Mouse (Mus musculus): Measurements from ENCODE around the gene Kcnb1. TPM values are rescaled to one million over a fixed set of nuclear protein-coding genes. Genes with fewer than 3 reads are reported as not detected.

The Kcnb1 gene
- 0.62 and 0.84 TPM in 2 replicates for polyA plus RNA-seq (2012; ENCODE audit: insufficient read depth, insufficient read length, missing spikeins)

DNA sequence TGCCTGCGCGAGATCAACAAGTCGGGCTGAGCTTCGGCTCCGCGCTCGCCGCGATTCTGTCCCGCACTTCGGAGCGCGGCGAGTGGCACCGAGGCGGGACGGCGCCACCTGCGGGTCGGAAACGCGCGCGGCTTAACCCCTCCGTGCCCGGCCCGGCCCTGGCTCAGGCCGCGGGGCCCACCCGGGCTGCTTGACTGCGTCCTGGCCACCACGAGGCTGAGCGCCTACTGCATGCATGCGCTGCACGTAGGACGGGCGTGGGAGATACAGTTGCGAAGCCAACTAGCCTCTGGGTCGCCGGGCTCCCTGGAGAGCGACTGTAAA lies at the start of gene Kcnb1:
TSS of gene Kcnb1 (minus strand) at position 80 of the 324 bp plus-strand sequence.
- peak within 1 kb of the TSS; percentile 20 for H3K4me3 ChIP-seq (ENCODE audit: insufficient read depth, low read length)
- TF ChIP-seq POLR2A (IDR thresholded peaks at IDR 0.05; ENCODE audit: borderline replicate concordance, low read depth, low read length), result no peak
- TF ChIP-seq CTCF (IDR thresholded peaks at IDR 0.05; ENCODE audit: low read depth, low read length), result no peak
- H3K27ac ChIP-seq (ENCODE audit: insufficient read depth, low read depth, low read length), result no peak within 1 kb of the TSS
- no peaks in the 10 kb centered on the region for H3K4me1 ChIP-seq (ENCODE audit: control insufficient read depth, insufficient read depth, low read length)

DNA sequence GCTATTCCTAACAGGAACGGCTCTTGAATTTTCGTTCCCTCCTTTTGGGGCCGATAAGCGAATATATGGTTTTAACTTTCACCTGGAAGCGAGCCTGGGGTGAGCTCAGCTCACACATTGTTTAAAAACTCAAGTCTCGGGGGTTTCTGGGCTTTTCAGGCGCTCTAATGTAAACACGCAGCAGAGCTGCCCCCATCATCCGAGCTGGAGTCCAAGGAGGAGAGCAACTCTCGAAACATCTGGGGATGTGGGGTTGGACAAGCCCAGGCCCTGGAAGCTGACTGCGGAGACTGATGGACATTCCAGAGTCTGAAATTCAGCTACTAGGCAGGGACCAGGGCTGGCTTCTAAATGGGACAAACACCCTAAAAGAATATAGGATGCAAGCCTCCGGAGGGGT lies 49.3 kb upstream of the Kcnb1 start:
- Histone ChIP-seq H3K4me1 (ENCODE audit: control insufficient read depth, insufficient read depth, low read length) (no peaks in the 10 kb centered on the region), H3K4me3 (ENCODE audit: insufficient read depth, low read length) (no peak overlapping the region), H3K27ac (ENCODE audit: insufficient read depth, low read depth, low read length) (no peak overlapping the region)
- no peak for TF ChIP-seq CTCF (IDR thresholded peaks at IDR 0.05; ENCODE audit: low read depth, low read length)
- TF ChIP-seq POLR2A (IDR thresholded peaks at IDR 0.05; ENCODE audit: borderline replicate concordance, low read depth, low read length), result no peak

DNA sequence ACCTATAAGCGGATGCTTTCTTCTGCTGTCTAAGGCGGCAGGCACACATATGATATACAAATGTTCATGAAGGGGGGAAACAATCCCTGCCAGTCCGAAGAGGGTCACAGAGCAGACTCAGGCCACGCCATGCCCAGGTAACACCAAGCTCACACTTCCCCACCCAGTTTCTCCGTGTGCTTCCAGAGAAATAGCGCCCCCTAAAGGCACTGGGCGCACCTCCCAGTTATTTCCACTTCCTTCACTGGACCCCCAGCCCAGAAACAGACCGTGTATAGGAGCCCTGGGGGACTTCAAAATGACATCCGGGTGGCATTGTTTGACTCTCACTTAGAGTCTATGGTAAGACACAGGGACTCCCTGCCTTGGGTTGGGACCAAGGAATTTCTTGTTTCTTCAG lies 47.3 kb upstream of the Kcnb1 start:
- TF ChIP-seq POLR2A (IDR thresholded peaks at IDR 0.05; ENCODE audit: borderline replicate concordance, low read depth, low read length) (no peak), CTCF (IDR thresholded peaks at IDR 0.05; ENCODE audit: low read depth, low read length) (peak; percentile 27; the same call in 1 of the 2 replicates)
- H3K4me3 ChIP-seq (ENCODE audit: insufficient read depth, low read length), result no peak overlapping the region
- H3K27ac ChIP-seq (ENCODE audit: insufficient read depth, low read depth, low read length), result no peak overlapping the region
- H3K4me1 ChIP-seq (ENCODE audit: control insufficient read depth, insufficient read depth, low read length), result no peaks in the 10 kb centered on the region

GRCm38 (mm10) chr2:167236174-167236573 lies 46.2 kb upstream of the Kcnb1 start:
- no peaks in the 10 kb centered on the region for H3K4me1 ChIP-seq (ENCODE audit: control insufficient read depth, insufficient read depth, low read length)
- H3K27ac ChIP-seq (ENCODE audit: insufficient read depth, low read depth, low read length), result no peak overlapping the region
- no peak for TF ChIP-seq POLR2A (IDR thresholded peaks at IDR 0.05; ENCODE audit: borderline replicate concordance, low read depth, low read length)
- no peak for TF ChIP-seq CTCF (IDR thresholded peaks at IDR 0.05; ENCODE audit: low read depth, low read length)
- H3K4me3 ChIP-seq (ENCODE audit: insufficient read depth, low read length), result no peak overlapping the region

DNA sequence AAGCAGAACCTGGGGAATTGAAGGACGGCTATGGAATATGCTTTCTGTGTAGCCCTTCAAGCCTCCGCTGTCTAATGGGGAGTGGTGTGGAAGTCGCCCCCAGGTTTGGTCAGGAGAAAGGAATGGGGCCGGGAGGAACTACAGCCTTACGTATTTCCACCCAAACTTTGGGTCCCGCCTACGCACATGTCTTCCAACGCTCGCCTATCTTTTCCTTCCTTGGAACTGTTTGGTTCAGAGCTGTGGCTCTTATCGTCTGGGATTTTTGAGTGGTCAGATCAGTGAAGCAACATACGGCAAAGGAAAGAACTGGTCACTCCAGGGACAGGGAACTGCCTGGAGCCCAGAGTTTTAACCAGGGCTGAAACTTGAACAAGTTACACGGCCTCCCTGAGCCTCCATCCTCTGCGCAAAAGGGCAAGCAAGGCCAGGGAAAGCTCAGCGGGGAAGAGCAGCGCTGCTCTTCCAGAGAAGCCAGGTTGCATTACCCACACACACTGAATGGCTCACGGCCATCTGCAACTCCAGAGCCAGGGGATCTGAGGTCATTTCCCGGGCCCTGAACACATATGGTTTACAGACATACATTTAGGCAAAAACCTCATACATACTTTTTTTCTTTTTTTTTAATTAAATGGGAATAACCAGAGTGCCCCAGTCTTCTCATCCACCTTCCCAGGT lies 45.5 kb upstream of the Kcnb1 start:
- no peak overlapping the region for H3K27ac ChIP-seq (ENCODE audit: insufficient read depth, low read depth, low read length)
- no peak overlapping the region for H3K4me3 ChIP-seq (ENCODE audit: insufficient read depth, low read length)
- peaks cover 3% of the 10 kb centered on the region for H3K4me1 ChIP-seq (ENCODE audit: control insufficient read depth, insufficient read depth, low read length)
- TF ChIP-seq CTCF (IDR thresholded peaks at IDR 0.05; ENCODE audit: low read depth, low read length) (no peak), POLR2A (IDR thresholded peaks at IDR 0.05; ENCODE audit: borderline replicate concordance, low read depth, low read length) (no peak)

- Histone ChIP-seq H3K4me3 (ENCODE audit: insufficient read depth, low read length) (no peak overlapping the region), H3K27ac (ENCODE audit: insufficient read depth, low read depth, low read length) (no peak overlapping the region), H3K4me1 (ENCODE audit: control insufficient read depth, insufficient read depth, low read length) (peaks cover 7% of the 10 kb centered on the region)
- no peak for TF ChIP-seq CTCF (IDR thresholded peaks at IDR 0.05; ENCODE audit: low read depth, low read length)
- TF ChIP-seq POLR2A (IDR thresholded peaks at IDR 0.05; ENCODE audit: borderline replicate concordance, low read depth, low read length), result no peak
These were observed 43.8 kb upstream of the Kcnb1 start for GRCm38 (mm10) chr2:167233771-167234170.

DNA sequence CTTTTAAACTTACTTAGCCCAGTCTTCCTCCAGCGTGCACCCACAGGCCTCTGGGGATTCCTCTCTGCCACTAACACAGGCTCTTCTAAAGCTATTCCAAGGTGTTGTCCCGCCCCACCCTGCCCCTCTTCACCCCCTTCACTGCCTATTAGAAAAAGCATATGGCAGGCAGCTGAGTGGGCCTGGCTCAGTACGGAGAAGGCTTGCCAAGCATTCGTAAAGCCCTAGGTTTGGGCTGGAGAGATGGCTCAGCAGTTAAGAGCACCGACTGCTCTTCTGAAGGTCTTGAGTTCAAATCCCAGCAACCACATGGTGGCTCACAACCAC lies 43.0 kb upstream of the Kcnb1 start:
- Histone ChIP-seq H3K4me3 (ENCODE audit: insufficient read depth, low read length) (no peak overlapping the region), H3K27ac (ENCODE audit: insufficient read depth, low read depth, low read length) (no peak overlapping the region), H3K4me1 (ENCODE audit: control insufficient read depth, insufficient read depth, low read length) (peaks cover 7% of the 10 kb centered on the region)
- TF ChIP-seq POLR2A (IDR thresholded peaks at IDR 0.05; ENCODE audit: borderline replicate concordance, low read depth, low read length) (no peak), CTCF (IDR thresholded peaks at IDR 0.05; ENCODE audit: low read depth, low read length) (no peak)

DNA sequence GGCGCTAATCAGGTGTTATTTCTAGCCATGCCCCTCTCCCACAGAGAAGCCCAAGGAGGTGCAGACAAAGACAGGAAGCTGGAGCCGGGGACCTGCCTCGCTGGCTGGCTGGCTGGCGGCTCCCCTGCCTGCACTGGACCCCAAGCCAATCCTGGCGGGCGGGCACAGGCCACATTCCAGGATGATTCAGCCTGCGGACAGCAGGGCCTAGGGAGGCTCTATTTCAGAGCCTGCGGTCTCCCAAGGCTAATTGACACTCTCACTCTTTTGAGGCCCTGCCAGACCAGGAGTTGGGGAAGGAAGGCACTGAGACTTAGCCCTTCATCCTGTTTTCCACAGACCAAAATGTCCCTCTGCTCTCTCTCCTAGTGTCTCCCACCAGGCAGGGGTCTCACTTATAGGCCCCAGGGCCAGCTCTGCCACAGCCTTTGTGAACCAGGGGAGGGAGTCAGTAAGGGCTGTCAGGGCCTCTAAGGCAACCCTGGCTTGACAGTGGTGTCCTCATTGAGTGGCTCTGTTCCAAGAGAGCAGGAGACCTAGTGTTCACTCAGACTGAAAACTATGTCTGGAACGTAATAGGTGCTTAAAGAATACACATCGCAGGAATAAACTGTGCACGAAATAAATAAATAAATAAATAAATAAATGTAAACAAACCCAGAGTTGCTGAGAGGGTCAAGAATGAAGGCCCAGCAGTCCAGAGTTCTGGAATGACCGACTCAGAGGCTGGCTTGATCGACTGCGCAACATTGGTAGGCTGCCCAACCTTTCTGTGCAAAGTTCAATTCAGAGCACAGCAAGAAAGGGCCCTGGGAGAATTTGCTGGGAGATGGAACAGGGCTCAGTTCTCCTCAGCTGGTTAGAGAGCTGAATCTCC lies 42.4 kb upstream of the Kcnb1 start:
- TF ChIP-seq CTCF (IDR thresholded peaks at IDR 0.05; ENCODE audit: low read depth, low read length) (no peak), POLR2A (IDR thresholded peaks at IDR 0.05; ENCODE audit: borderline replicate concordance, low read depth, low read length) (no peak)
- peaks cover 7% of the 10 kb centered on the region for H3K4me1 ChIP-seq (ENCODE audit: control insufficient read depth, insufficient read depth, low read length)
- H3K4me3 ChIP-seq (ENCODE audit: insufficient read depth, low read length), result no peak overlapping the region
- no peak overlapping the region for H3K27ac ChIP-seq (ENCODE audit: insufficient read depth, low read depth, low read length)

GRCm38 (mm10) chr2:167230554-167230953 lies 40.6 kb upstream of the Kcnb1 start:
- peak overlapping the region; percentile 29; the same call in 1 of the 2 replicates for H3K4me3 ChIP-seq (ENCODE audit: insufficient read depth, low read length)
- no peak for TF ChIP-seq CTCF (IDR thresholded peaks at IDR 0.05; ENCODE audit: low read depth, low read length)
- no peak for TF ChIP-seq POLR2A (IDR thresholded peaks at IDR 0.05; ENCODE audit: borderline replicate concordance, low read depth, low read length)
- no peak overlapping the region for H3K27ac ChIP-seq (ENCODE audit: insufficient read depth, low read depth, low read length)
- peaks cover 7% of the 10 kb centered on the region for H3K4me1 ChIP-seq (ENCODE audit: control insufficient read depth, insufficient read depth, low read length)

GRCm38 (mm10) chr2:167224937-167225336 lies 35.0 kb upstream of the Kcnb1 start:
- no peak overlapping the region for H3K4me3 ChIP-seq (ENCODE audit: insufficient read depth, low read length)
- peaks cover 11% of the 10 kb centered on the region for H3K4me1 ChIP-seq (ENCODE audit: control insufficient read depth, insufficient read depth, low read length)
- TF ChIP-seq CTCF (IDR thresholded peaks at IDR 0.05; ENCODE audit: low read depth, low read length) (no peak), POLR2A (IDR thresholded peaks at IDR 0.05; ENCODE audit: borderline replicate concordance, low read depth, low read length) (no peak)
- H3K27ac ChIP-seq (ENCODE audit: insufficient read depth, low read depth, low read length), result peak overlapping the region; percentile 37; the same call in 1 of the 2 replicates
